Mouse (Mus musculus) liver, adult 2 months (tissue): ENCODE measurements around the gene Coro2b. TPM values are rescaled to one million over a fixed set of nuclear protein-coding genes. Genes with fewer than 3 reads are reported as not detected.

Source experiments
- DNase-seq: peaks from one replicate; pipeline ENCODE4 v3.0.0-alpha.2; 2011; ENCODE audit warnings: low read depth, low spot score; ENCODE audit errors: extremely low read depth
- H3K27ac ChIP-seq: fragments of 200-500 bp; replicated peaks from 2 replicates; pipeline ENCODE4 v1.5.1; 2012; ENCODE audit warnings: low read depth, mild to moderate bottlenecking, control low read depth, inconsistent platforms, low read length; ENCODE audit not compliant: insufficient read depth
- H3K27me3 ChIP-seq: fragments of 200-500 bp; 2 replicates; pipeline ENCODE4 v1.6.1; 2012; ENCODE audit warnings: mild to moderate bottlenecking, moderate library complexity, low read length, inconsistent platforms; ENCODE audit not compliant: control insufficient read depth, insufficient read depth
- H3K36me3 ChIP-seq: fragments of 200-500 bp; 2 replicates; pipeline ENCODE4 v1.6.1; 2012; ENCODE audit warnings: low read length, inconsistent platforms; ENCODE audit not compliant: control insufficient read depth, insufficient read depth
- H3K4me1 ChIP-seq: fragments of 200-500 bp; 2 replicates; pipeline ENCODE4 v1.6.1; 2011; ENCODE audit warnings: low read length; ENCODE audit not compliant: control insufficient read depth, insufficient read depth
- H3K4me3 ChIP-seq: fragments of 200-500 bp; 2 replicates; pipeline ENCODE4 v1.5.1; 2011; ENCODE audit warnings: low read depth, mild to moderate bottlenecking, control low read depth, low read length, moderate library complexity; ENCODE audit not compliant: insufficient read depth
- H3K79me2 ChIP-seq: fragments of 200-500 bp; 2 replicates; pipeline ENCODE4 v1.6.1; 2012; ENCODE audit warnings: inconsistent platforms, mild to moderate bottlenecking, low read length, moderate library complexity; ENCODE audit not compliant: control insufficient read depth, insufficient read depth
- H3K9ac ChIP-seq: fragments of 200-500 bp; 2 replicates; pipeline ENCODE4 v1.6.1; 2012; ENCODE audit warnings: low read depth, mild to moderate bottlenecking, control low read depth, inconsistent platforms, low read length
- CTCF ChIP-seq: fragments of 200-500 bp; IDR thresholded peaks from 2 replicates; pipeline ENCODE4 v1.5.1; 2011; ENCODE audit warnings: low read depth, low read length, control low read depth
- POLR2A ChIP-seq: fragments of 200-500 bp; IDR thresholded peaks from 2 replicates; pipeline ENCODE4 v1.6.1; 2011; ENCODE audit warnings: low read length, control low read depth; ENCODE audit not compliant: insufficient read depth; ENCODE audit errors: extremely low read depth
- WGBS: fragments of 180-500 bp; shearing (Covaris S2); methylation state at CpG from one replicate; pipeline ENCODE4 v1.1.7; 2018; 5-methylcytosine and 5-hydroxymethylcytosine counted together
- polyA plus RNA-seq: library from polyadenylated mRNA; depleted of rRNA; stranded (reverse); fragments of >200 nt; gene quantifications from 2 replicates; pipeline ENCODE4 v1.2.3, GENCODE M21; 2012
- total RNA-seq: library from RNA; depleted of rRNA; stranded (reverse); fragments of >200 nt; gene quantifications from 2 replicates; pipeline ENCODE4 v1.2.3, GENCODE M21; 2014

Coro2b gene
- total and polyA plus RNA-seq, 2 experiments, result 1.5 to 2.7 TPM

DNA sequence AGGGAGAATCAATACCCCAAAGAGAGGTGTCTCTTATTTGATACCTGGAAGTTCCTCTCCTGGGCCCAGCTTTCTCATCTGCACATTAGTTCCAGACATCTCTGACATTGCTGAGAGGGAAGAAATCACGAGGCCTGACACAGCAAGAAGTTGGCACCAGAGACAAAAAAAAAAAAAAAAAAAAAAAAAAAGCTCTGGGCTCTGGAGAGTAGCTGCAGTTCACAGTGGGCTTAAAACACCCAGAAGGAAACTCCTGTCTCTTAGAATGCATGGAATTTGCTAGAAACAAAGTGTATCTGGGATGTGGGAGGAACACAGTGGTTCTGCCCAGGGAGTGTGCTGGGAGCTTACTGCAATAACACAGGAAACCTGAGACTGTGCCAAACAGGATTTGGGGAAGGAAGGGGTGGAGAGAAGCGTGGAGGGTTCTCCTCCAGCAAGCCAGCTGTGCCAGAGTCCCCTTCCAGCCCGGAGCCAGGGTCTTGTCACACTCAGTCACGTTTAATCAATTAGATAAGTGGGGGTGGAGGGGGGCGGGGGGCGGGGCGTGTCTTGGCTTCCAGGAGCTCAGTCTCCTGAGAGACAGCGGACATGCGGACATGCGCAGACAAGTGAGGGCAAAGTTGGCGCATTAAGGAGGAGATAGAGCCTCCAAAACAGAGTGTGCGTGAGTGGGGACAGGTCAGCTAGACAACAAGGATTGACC, 101.1 kb downstream of the Coro2b start:
- H3K27me3 ChIP-seq, result no peaks in the 10 kb centered on the region
- H3K79me2 ChIP-seq, result no peaks in the 10 kb centered on the region
- WGBS, result 2% methylated on average over 12 of the region's 12 CpGs
- H3K36me3 ChIP-seq, result no peaks in the 10 kb centered on the region
- peak overlapping the region; percentile 72 for H3K27ac ChIP-seq
- H3K4me3 ChIP-seq, result no peak overlapping the region
- no peak for TF ChIP-seq CTCF
- TF ChIP-seq POLR2A, result no peak
- H3K4me1 ChIP-seq, result peaks cover 5% of the 10 kb centered on the region; the same call in 1 of the 2 replicates
- DNase-seq, result peak; percentile 92
- H3K9ac ChIP-seq, result no peak overlapping the region

GRCm38 (mm10) chr9:62432261-62433060, 104.4 kb downstream of the Coro2b start:
- Histone ChIP-seq H3K4me3 (no peak overlapping the region), H3K27ac (no peak overlapping the region), H3K79me2 (no peaks in the 10 kb centered on the region), H3K4me1 (peaks cover 5% of the 10 kb centered on the region; the same call in 1 of the 2 replicates), H3K36me3 (no peaks in the 10 kb centered on the region), H3K27me3 (no peaks in the 10 kb centered on the region), H3K9ac (no peak overlapping the region)
- TF ChIP-seq POLR2A, result no peak
- WGBS, result 85% methylated on average over 15 of the region's 15 CpGs
- DNase-seq, result no peak

DNA sequence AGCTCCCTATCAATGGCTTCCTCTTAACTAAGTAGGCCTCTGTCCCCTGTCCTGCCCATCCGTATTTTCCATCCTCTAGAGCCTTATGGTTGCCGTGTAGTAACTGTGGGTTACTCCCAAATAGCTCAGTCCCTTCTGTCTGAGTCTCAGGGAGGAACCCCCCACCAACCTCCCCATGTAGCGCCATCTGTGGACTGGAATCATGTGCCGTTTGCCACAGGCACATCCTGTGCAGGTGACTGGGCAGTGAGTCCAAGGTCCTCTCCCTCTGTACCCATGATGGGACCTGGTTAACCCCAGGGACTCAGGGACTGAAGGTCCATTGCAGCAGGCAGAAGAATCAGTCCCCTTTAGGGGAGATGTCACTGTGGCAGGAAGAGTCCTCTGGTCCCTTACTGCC, 106.1 kb downstream of the Coro2b start:
- Histone ChIP-seq H3K36me3 (no peaks in the 10 kb centered on the region), H3K4me1 (peaks cover 3% of the 10 kb centered on the region; the same call in 1 of the 2 replicates), H3K27ac (no peak overlapping the region), H3K9ac (no peak overlapping the region), H3K27me3 (no peaks in the 10 kb centered on the region), H3K4me3 (no peak overlapping the region), H3K79me2 (no peaks in the 10 kb centered on the region)
- DNase-seq, result no peak
- TF ChIP-seq POLR2A, result no peak
- 82% methylated on average over 4 of the region's 4 CpGs for WGBS

- Histone ChIP-seq H3K27me3 (no peaks in the 10 kb centered on the region), H3K79me2 (no peaks in the 10 kb centered on the region), H3K4me3 (no peak overlapping the region), H3K4me1 (no peaks in the 10 kb centered on the region), H3K9ac (no peak overlapping the region), H3K36me3 (no peaks in the 10 kb centered on the region), H3K27ac (no peak overlapping the region)
- peak; percentile 65 for DNase-seq
- TF ChIP-seq CTCF (no peak), POLR2A (no peak)
- 59% methylated on average over 8 of the region's 8 CpGs for WGBS
These were observed 109.8 kb downstream of the Coro2b start for GRCm38 (mm10) chr9:62427010-62427409.

DNA sequence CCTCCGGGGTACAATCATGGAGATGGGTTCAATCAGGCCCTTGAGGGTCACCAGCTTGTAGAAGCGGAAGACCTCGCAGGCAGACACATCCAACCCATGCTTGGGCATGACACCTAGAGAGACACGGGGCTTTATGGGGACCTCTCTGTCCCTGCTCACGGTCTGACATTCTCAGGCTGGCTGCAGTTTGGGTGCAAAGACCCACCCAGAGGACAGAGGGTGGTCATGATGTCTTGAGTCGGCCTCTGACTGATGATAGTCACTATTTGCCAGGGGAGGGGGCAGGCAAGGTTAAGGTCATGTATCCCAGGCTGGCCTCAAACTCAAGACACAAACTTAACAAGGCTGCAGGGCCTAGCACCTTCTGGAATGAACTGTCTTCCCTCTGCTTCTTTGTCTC, 110.3 kb downstream of the Coro2b start:
- Histone ChIP-seq H3K4me3 (no peak overlapping the region), H3K4me1 (no peaks in the 10 kb centered on the region), H3K36me3 (no peaks in the 10 kb centered on the region), H3K27ac (no peak overlapping the region), H3K79me2 (no peaks in the 10 kb centered on the region), H3K27me3 (no peaks in the 10 kb centered on the region), H3K9ac (no peak overlapping the region)
- TF ChIP-seq CTCF (no peak), POLR2A (no peak)
- DNase-seq, result no peak
- 90% methylated on average over 6 of the region's 6 CpGs for WGBS

GRCm38 (mm10) chr9:62426021-62426420, 110.8 kb downstream of the Coro2b start:
- DNase-seq, result no peak
- Histone ChIP-seq H3K79me2 (no peaks in the 10 kb centered on the region), H3K27ac (peak overlapping the region; percentile 37; the same call in 1 of the 2 replicates), H3K36me3 (no peaks in the 10 kb centered on the region), H3K9ac (no peak overlapping the region), H3K4me1 (no peaks in the 10 kb centered on the region), H3K4me3 (no peak overlapping the region), H3K27me3 (no peaks in the 10 kb centered on the region)
- WGBS, result 90% methylated on average over 19 of the region's 19 CpGs
- TF ChIP-seq POLR2A (no peak), CTCF (no peak)
